Mouse (Mus musculus) heart, embryonic 12.5 days (tissue): Measurements from ENCODE around the gene Slc15a3. TPM values are rescaled to one million over a fixed set of nuclear protein-coding genes. Genes with fewer than 3 reads are reported as not detected.

Experiments
- ATAC-seq: fragments of 200-750 bp; cut with Nextera tagmentation; 2 replicates; pipeline ENCODE4 v1.8.0; 2017; ENCODE audit warnings: moderate TSS enrichment, moderate library complexity; ENCODE audit not compliant: insufficient number of reproducible peaks, low FRiP score
- H3K27ac ChIP-seq: fragments of 300-500 bp; sonication (generic); 2 replicates; pipeline ENCODE4 v1.5.1; 2016; ENCODE audit warnings: mild to moderate bottlenecking, moderate library complexity; ENCODE audit not compliant: poor library complexity, severe bottlenecking
- H3K27me3 ChIP-seq: fragments of 300-500 bp; sonication (generic); replicated peaks from 2 replicates; pipeline ENCODE4 v1.6.1; 2016; ENCODE audit warnings: mild to moderate bottlenecking, moderate library complexity
- H3K36me3 ChIP-seq: fragments of 300-500 bp; sonication (generic); 2 replicates; pipeline ENCODE4 v1.6.1; 2016; ENCODE audit warnings: mild to moderate bottlenecking, moderate library complexity
- H3K4me1 ChIP-seq: fragments of 300-500 bp; sonication (generic); replicated peaks from 2 replicates; pipeline ENCODE4 v1.6.1; 2016; ENCODE audit warnings: mild to moderate bottlenecking
- H3K4me2 ChIP-seq: fragments of 300-500 bp; sonication (generic); 2 replicates; pipeline ENCODE4 v1.6.1; 2016; ENCODE audit warnings: mild to moderate bottlenecking, moderate library complexity
- H3K4me3 ChIP-seq: fragments of 300-500 bp; sonication (generic); 2 replicates; pipeline ENCODE4 v1.5.1; 2016; ENCODE audit warnings: mild to moderate bottlenecking
- H3K9ac ChIP-seq: fragments of 300-500 bp; sonication (generic); 2 replicates; pipeline ENCODE4 v1.6.1; 2016; ENCODE audit warnings: mild to moderate bottlenecking, moderate library complexity
- H3K9me3 ChIP-seq: fragments of 300-500 bp; sonication (generic); replicated peaks from 2 replicates; pipeline ENCODE4 v1.6.1; 2016; ENCODE audit warnings: mild to moderate bottlenecking, moderate library complexity
- WGBS: fragments of 180-500 bp; shearing (Covaris S2); methylation state at CpG from one replicate; pipeline ENCODE4 v1.1.7; 2016; 5-methylcytosine and 5-hydroxymethylcytosine counted together
- polyA plus RNA-seq: library from polyadenylated mRNA; unstranded; fragments of >200 nt; fragmentation: Nextera tagmentation; extraction: Ambion mirVana; gene quantifications from 2 replicates; pipeline ENCODE4 v1.2.1, GENCODE M21; 2016

The Slc15a3 gene
- polyA plus RNA-seq, 1 experiment from 2014 or later = 0.41 TPM

GRCm38 (mm10) chr19:10870676-10871075 lies 31.1 kb downstream of the Slc15a3 start:
- Histone ChIP-seq H3K9me3 (no peaks in the 10 kb centered on the region), H3K4me2 (no peak overlapping the region), H3K4me1 (peaks cover 23% of the 10 kb centered on the region), H3K27ac (0 out of 2 replicates have a peak overlapping the region, but pooled peaks have one; percentile 23), H3K9ac (no peak overlapping the region), H3K27me3 (no peaks in the 10 kb centered on the region), H3K36me3 (peaks cover 54% of the 10 kb centered on the region), H3K4me3 (no peak overlapping the region)
- WGBS = 82% methylated on average over 3 of the region's 3 CpGs
- ATAC-seq = no peak

DNA sequence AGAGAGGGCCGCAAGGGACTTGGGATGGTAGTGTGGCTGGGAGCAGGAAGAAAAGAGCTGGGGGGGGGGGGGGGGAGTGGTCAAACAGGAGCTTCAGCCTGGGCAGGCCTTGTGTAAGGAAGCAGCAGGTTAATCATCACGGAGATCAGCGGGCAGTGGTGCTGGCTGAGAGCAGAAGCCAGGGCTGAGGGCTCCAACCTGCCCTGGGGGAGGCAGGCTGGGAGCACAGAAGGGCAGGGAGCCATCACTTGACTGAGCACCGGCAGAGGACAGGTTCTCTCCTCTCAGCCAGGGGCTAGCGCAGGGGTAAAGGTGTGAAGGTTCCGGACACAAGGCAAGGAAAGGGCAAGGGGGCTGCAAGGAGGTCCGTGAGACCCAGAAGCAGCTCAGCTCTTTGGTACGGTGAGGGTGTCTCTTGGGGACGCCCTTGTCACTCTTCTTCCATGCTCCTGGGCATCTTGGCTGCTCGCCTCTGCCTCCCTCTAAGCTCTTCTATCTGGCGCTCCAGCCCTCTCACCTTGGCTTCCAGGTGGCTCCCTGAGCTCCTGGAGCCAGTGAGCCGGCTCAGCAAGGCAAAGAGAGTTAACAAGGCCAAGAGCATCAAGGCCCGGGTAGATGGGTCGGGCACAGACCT lies 31.9 kb downstream of the Slc15a3 start:
- Histone ChIP-seq H3K4me3 (no peak overlapping the region), H3K9me3 (no peaks in the 10 kb centered on the region), H3K27ac (no peak overlapping the region), H3K9ac (no peak overlapping the region), H3K4me2 (no peak overlapping the region), H3K27me3 (no peaks in the 10 kb centered on the region), H3K36me3 (peaks cover 46% of the 10 kb centered on the region), H3K4me1 (peaks cover 23% of the 10 kb centered on the region)
- 76% methylated on average over 14 of the region's 14 CpGs for WGBS
- no peak for ATAC-seq

- Histone ChIP-seq H3K4me2 (no peak overlapping the region), H3K27me3 (no peaks in the 10 kb centered on the region), H3K9me3 (no peaks in the 10 kb centered on the region), H3K9ac (no peak overlapping the region), H3K4me1 (peaks cover 17% of the 10 kb centered on the region; the same call in 1 of the 2 replicates), H3K36me3 (peaks cover 15% of the 10 kb centered on the region), H3K4me3 (no peak overlapping the region), H3K27ac (no peak overlapping the region)
- ATAC-seq = no peak
- WGBS = 86% methylated on average over 7 of the region's 7 CpGs
Measured at GRCm38 (mm10) chr19:10878201-10878837, 38.8 kb downstream of the Slc15a3 start.

DNA sequence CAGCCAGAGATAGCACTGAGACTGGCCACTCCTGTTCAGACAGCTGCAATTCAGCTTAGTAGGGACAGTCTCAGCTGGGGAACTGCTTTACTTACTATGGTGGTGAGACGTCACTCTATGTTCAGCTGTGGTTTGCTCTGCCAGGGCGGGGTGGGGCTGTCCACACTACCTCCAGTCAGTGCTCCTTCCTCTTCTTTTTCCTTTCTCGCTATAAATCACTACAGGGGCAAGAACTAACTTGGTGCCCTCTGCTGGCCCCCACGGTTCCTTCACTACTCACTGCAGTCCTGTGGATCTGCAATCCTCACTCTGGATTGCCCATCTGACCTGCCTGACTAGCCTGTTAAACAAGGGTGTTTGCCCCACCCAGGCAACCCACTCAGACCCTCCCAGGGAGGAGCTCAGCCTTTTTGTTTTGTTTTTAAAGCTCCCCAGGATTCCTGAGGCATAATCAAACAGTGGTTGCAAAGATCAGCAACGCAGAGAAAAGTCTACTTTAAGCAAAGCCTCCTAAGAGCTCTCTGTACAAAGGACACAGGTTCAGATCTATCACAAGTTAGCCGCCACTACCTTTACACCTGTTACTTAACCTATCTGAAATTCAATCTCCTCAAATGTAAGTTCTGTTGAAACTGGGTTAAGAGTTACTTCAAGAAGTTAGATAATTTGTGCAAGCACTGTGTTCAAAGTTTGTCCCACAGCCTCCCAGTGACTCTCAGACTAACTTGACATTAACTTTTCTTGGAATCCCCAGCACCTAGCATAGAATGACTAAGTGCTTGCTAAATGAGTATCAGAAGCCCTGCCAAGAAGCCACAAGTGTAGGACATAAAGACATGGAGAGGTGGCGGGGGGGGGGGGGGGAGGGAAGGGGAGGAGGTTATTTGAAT lies 40.8 kb downstream of the Slc15a3 start:
- Histone ChIP-seq H3K4me3 (peak overlapping the region; percentile 63), H3K4me2 (peak overlapping the region; percentile 95), H3K27me3 (no peaks in the 10 kb centered on the region), H3K27ac (no peak overlapping the region), H3K9me3 (peaks cover 7% of the 10 kb centered on the region; the same call in 1 of the 2 replicates), H3K36me3 (peaks cover 4% of the 10 kb centered on the region; the same call in 1 of the 2 replicates), H3K9ac (peak overlapping the region; percentile 76), H3K4me1 (peaks cover 17% of the 10 kb centered on the region; the same call in 1 of the 2 replicates)
- 51% methylated on average over 7 of the region's 7 CpGs for WGBS
- ATAC-seq = no peak

DNA sequence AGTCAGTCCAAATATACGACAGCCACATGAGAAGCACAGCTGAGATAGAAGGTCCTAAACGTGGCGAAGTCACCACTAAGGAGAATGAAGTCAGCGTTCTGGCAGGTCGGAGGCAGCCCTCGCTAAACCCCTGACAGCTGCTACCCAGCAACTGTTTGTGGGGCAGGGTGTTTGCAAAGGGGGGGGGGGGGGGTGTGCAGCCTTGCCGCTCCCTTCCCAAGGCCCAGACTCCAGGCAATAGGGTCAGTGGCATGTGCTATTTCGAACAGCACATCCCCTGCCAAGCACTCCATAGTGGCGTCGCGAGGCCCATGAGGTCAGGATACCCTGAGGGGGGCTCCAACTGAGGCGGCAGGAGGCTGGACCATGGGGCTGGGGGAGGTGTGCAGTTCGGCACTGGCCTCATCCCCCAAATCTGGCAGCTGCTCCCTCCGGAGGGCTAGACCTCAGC lies 41.5 kb downstream of the Slc15a3 start:
- WGBS = 7% methylated on average over 14 of the region's 14 CpGs
- peak overlapping the region; percentile 76 for H3K9ac ChIP-seq
- ATAC-seq = peak; percentile 69

DNA sequence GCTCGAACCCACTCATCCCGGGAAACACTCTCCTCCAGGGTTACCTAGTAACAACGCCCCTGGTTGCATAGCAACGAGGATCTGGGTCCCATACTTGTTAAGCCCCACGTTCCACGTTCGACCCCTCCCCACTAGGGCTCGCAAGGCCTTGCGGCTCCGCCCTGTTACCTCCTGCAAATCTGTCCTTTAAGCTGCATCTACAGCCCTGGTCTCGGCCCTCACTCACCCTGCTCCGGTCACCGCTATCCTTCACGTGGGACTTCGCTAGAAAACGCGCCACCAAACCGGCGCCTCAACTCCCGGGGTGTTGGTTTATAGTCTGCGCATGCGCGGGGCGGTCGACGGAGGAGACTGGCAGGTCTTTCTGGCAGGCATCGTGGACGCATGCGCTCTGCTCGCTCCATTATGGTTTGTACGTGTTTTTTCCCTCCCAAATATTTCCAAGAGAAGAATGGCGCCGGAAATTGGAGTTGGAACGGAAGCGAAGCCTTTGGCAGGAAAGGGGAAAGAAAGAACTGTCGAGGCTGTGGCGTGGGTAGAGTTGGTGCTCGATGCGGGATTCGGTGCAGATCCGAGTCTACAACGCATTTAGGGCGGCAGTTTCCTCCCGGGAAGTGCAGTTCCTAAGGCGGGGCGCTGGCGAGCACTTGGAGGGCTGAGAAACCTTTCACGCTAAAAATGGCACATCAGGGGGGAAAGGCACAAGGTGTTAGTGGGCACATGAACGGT lies 42.1 kb downstream of the Slc15a3 start, which contains the start of gene Tmem109:
Gene Tmem109 (minus strand): TSS at position 576 of the 729 bp plus-strand sequence.
- Histone ChIP-seq H3K4me2 (peak within 1 kb of the TSS; percentile 95), H3K9ac (peak within 1 kb of the TSS; percentile 76), H3K27me3 (no peaks in the 10 kb centered on the region), H3K4me3 (peak within 1 kb of the TSS; percentile 63), H3K36me3 (peaks cover 4% of the 10 kb centered on the region; the same call in 1 of the 2 replicates), H3K4me1 (peaks cover 17% of the 10 kb centered on the region; the same call in 1 of the 2 replicates), H3K9me3 (peaks cover 12% of the 10 kb centered on the region), H3K27ac (peak within 1 kb of the TSS; percentile 84)
- under 1% methylated on average over 49 of the region's 49 CpGs for WGBS
- peak; percentile 88 for ATAC-seq

More for the DNA sequence above, 41.5 kb downstream of the Slc15a3 start:
- Histone ChIP-seq H3K9me3 (peaks cover 8% of the 10 kb centered on the region), H3K27me3 (no peaks in the 10 kb centered on the region), H3K4me1 (peaks cover 17% of the 10 kb centered on the region; the same call in 1 of the 2 replicates), H3K27ac (peak overlapping the region; percentile 84), H3K4me2 (peak overlapping the region; percentile 95), H3K36me3 (peaks cover 4% of the 10 kb centered on the region; the same call in 1 of the 2 replicates), H3K4me3 (peak overlapping the region; percentile 63)

DNA sequence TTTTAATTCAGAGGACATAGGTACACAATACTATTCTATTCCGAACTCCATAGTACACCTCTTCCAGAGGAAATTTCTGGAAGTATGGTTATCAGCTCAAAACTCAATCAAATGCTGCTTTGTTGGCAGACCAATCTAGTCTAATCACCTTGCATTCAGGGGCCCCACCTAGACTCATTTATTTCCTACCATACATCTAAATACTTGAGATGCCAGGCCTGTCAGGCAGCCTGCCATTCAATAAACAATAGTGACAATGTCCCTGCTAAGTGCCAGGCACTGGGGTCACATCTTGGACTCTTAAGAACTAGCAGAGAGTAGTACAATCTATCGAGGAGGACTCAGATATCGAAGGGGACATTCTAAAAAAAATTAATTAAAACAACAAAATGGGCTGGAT lies 52.7 kb downstream of the Slc15a3 start:
- WGBS = 78% methylated on average over 3 of the region's 3 CpGs
- Histone ChIP-seq H3K27ac (no peak overlapping the region), H3K4me2 (no peak overlapping the region), H3K4me3 (no peak overlapping the region), H3K9ac (no peak overlapping the region), H3K36me3 (no peaks in the 10 kb centered on the region), H3K27me3 (no peaks in the 10 kb centered on the region), H3K9me3 (0 out of 2 replicates have a peak, but pooled peaks cover 2% of the 10 kb centered on the region), H3K4me1 (peaks cover 21% of the 10 kb centered on the region)
- ATAC-seq = no peak

- WGBS = under 1% methylated on average over 41 of the region's 43 CpGs
- Histone ChIP-seq H3K36me3 (peaks cover 28% of the 10 kb centered on the region), H3K9me3 (0 out of 2 replicates have a peak, but pooled peaks cover 2% of the 10 kb centered on the region), H3K27me3 (no peaks in the 10 kb centered on the region), H3K9ac (peak within 1 kb of the TSS; percentile 96), H3K4me3 (peak within 1 kb of the TSS; percentile 94), H3K27ac (peak within 1 kb of the TSS; percentile 95), H3K4me2 (peak within 1 kb of the TSS; percentile 97), H3K4me1 (peaks cover 30% of the 10 kb centered on the region)
- peak; percentile 92 for ATAC-seq
Measured at GRCm38 (mm10) chr19:10895016-10895528, 55.5 kb downstream of the Slc15a3 start, which contains the start of gene Prpf19. Prpf19 (plus strand) TSS chr19:10895231.

DNA sequence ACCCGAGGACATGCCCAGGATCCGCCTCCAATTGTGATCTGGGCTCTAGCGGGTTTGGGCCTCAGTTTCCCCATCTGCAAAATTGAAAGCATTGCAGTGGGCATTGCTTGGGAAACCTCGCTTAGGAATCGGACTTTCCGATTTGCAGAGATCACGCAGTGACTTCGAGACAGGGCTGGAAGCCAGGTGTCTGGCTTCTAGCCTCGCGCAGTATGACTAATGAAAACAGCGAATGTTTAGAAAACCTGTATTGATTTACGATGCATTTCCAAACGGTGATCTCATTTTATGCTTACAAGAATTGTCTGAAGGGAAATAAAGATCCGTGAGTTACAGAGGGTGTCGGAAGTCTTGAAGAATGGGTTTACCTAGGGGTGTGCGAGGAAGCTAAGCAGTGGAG lies 56.2 kb downstream of the Slc15a3 start:
- Histone ChIP-seq H3K4me3 (peak overlapping the region; percentile 94), H3K4me1 (peaks cover 34% of the 10 kb centered on the region)
- 2% methylated on average over 16 of the region's 16 CpGs for WGBS

DNA sequence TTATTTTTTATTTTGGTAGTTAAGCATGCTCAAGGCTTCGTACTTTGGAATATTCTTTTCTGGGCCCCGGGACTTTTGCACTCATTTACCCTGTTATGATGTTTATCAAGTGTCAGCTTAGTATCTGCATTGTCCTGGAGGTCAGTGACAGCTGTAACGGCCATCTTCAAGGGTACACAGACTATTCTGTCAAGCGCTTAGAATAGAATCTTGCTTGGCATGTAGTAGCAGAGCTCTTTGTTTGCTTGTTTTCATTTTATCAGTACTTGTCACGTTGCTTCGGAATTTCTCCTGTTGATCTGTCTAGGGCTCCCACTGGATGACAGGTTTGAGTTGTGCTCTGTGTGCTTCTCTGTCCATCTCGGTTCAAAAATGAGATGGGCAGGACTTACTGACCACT lies 57.3 kb downstream of the Slc15a3 start:
- ATAC-seq = no peak
- Histone ChIP-seq H3K4me2 (peak overlapping the region; percentile 97), H3K4me3 (peak overlapping the region; percentile 94), H3K36me3 (peaks cover 45% of the 10 kb centered on the region), H3K9me3 (no peaks in the 10 kb centered on the region), H3K4me1 (peaks cover 28% of the 10 kb centered on the region), H3K27ac (peak overlapping the region; percentile 45), H3K9ac (peak overlapping the region; percentile 96), H3K27me3 (no peaks in the 10 kb centered on the region)
- 35% methylated on average over 7 of the region's 7 CpGs for WGBS

More for the DNA sequence above, 56.2 kb downstream of the Slc15a3 start:
- Histone ChIP-seq H3K27ac (peak overlapping the region; percentile 95), H3K36me3 (peaks cover 34% of the 10 kb centered on the region), H3K4me2 (peak overlapping the region; percentile 97), H3K9me3 (0 out of 2 replicates have a peak, but pooled peaks cover 2% of the 10 kb centered on the region), H3K9ac (peak overlapping the region; percentile 96), H3K27me3 (no peaks in the 10 kb centered on the region)
- no peak for ATAC-seq
